Mouse (Mus musculus) C3H10T1/2 (cell line): ENCODE results near the gene Dhx33. TPM values are rescaled to one million over a fixed set of nuclear protein-coding genes. Genes with fewer than 3 reads are reported as not detected.

Experiments
- polyA plus RNA-seq, 2 experiments: library from polyadenylated mRNA; unstranded; fragments of >200 nt; fragmentation: generic; extraction: Trizol; gene quantifications; one replicate each; pipeline ENCODE4 v1.2.1; 2012; ENCODE audit warnings: missing spikeins in 2 of 2

Dhx33 gene
- polyA plus RNA-seq = 1 to 10 TPM; 1.3 to 8.3 TPM

DNA sequence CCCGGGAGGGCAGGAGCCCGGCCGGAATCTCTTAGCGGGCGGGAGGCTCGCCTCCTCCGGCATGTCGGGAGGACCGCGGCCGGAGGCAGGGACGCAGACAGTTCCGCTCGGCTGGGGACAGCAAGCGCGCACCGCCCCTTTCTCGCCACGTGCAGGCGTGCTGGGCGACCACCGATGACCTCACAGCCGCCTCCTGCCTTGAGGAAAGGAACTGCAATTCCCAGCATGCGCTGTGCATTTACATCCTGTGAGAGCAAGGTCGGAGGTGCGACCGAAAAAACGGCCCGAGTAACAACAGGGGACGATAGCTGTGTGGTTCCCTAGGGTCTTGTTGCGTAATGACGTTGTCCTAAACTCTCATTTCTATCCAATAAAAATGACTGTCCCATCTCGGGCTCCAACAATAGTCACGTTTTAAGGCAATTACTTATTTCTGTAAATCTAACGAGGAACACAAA, at the start of gene Dhx33:
Gene Dhx33 (minus strand): TSS at position 122 of the 458 bp plus-strand sequence.

DNA sequence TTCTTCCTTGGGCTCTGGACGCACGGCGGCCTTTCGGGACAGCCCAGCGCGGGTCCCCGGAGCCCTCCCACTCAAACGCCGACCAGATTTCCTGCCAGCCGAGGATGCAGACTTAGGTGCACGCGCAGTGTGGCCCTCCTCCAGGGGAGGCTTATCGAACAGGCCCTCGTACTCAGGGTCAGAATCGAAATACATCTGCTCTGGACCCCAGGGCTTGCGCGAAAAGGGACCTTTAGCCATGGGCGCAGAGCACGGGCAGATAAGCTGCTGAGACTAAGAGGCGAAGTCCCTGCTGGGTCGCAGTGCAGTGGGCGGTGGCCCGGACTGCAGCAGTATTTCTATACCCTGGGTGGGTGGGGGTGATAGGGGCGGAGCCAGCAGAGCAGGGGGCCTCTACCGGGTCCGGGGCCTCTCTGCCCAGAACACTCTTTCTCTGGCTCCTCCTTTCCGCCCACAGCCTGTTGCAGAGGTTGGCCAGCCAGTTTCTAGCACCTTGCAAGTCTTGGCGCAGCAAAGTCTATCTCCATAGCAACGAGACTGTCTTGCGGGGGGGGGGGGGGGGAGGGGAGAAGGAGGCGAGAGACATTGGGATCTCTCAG, 29.0 kb upstream of the Dhx33 start, which contains the start of gene 6330403K07Rik:
Gene 6330403K07Rik (minus strand): TSS at position 351 of the 599 bp plus-strand sequence.

GRCm38 (mm10) chr11:71019201-71020068, 15.2 kb upstream of the Dhx33 start, which contains the start of the genes Mis12 and Derl2:
Gene Mis12 (plus strand): TSS chr11:71019611.
Gene Derl2 (minus strand): TSS chr11:71019841.

DNA sequence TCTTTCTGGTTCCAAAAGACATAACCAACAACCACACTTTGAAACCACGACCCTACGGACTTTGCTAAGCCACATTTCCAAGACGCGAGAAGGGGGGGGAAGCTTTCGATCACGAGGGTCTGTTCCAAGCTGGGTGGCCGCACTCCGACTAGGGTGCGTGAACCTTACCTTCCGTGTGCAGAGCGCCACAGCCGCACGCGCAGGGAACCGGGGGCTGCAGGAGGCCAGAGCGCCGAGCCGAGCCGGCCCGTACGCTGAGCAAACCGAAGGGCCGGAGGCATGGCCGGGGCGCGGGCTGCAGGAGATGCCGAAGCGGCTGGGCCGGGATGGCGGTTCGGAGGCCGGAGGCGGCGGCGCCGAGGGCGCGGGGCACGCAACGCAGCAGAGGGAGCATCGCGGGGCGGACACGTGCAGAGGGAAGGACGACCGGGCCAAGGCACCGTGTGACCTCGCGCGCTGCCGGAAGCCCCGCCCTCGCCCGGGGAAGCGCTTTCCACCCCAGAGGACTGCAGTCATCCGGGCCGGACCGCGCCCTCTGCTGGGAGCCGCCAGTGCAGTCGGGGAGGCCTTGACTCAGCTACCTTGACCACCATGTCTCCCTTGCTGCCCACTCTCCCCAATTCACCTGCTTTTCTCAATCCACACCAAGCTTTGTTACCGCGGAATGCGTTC, 21.5 kb downstream of the Dhx33 start, which contains the start of gene C1qbp:
Gene C1qbp (minus strand): TSS at position 470 of the 672 bp plus-strand sequence.

DNA sequence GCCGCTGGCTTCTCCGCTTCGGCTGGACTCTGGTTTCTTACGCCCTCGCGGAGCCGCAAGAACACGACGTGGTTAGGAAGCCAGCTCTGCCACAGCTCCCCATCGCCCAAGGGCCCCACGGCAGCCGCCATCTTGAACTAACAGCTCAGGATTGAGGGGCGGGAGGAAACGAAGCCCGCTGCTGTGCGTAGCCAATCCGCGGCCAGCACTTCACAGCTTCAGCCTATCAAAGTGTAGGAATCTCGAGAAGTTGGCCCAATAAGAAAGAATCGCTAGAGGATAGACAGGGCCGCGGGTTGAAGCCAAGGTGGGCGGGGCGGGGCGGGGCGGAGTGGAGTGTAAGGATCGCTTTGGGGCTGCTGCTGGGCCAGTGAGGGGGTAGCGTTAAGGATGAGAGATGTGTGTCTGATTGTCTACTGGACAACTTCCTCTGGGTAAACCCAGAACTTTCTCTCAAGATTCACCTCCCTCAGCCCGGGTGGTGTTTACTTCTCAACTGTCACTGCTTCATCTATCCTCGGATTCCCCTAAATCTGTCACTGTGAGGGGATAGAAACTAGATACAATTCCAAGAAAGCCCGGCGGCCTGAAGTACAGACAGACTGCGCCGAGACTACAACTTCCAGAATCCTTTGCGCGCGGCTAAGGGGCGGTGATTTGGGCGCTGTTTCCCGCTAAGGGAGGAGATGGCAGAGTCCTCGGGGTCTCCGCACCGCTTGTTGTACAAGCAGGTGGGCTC, 34.2 kb downstream of the Dhx33 start, which contains the start of the genes Nup88 and Rpain:
Gene Nup88 (minus strand): TSS at position 153 of the 739 bp plus-strand sequence.
Gene Rpain (plus strand): TSS at position 393 of the 739 bp plus-strand sequence.

Other genes starting within 250 kb of the Dhx33 start
- gene Zfp3, start 240.2 kb downstream of the Dhx33 start, polyA plus RNA-seq = 1 to 10 TPM in 1 of 2 experiments, under 1 TPM in 1; 0.25 to 1.1 TPM
- gene Scimp, start 191.9 kb downstream of the Dhx33 start, polyA plus RNA-seq = not detected
- 1 to 10 TPM; 2.9 to 8.3 TPM for gene Rabep1, start 159.7 kb downstream of the Dhx33 start, polyA plus RNA-seq
- gene Nup88, start 34.5 kb downstream of the Dhx33 start, polyA plus RNA-seq = 10 to 100 TPM in 1 of 2 experiments, 1 to 10 TPM in 1; 8.3 to 32.1 TPM
- 10 to 100 TPM; 41.2 to 43.5 TPM for gene Rpain, start 34.2 kb downstream of the Dhx33 start, polyA plus RNA-seq
- gene C1qbp, start 21.4 kb downstream of the Dhx33 start, polyA plus RNA-seq = 100 to 1,000 TPM; 122 to 344 TPM
- gene Mis12, start 15.2 kb upstream of the Dhx33 start, polyA plus RNA-seq = 10 to 100 TPM in 1 of 2 experiments, 1 to 10 TPM in 1; 1.2 to 11.2 TPM
- gene Derl2, start 15.4 kb upstream of the Dhx33 start, polyA plus RNA-seq = 10 to 100 TPM; 41.0 to 45.9 TPM
- under 1 TPM in 1 of 2 experiments, not detected in 1; 0.07 TPM for gene 6330403K07Rik, start 29.1 kb upstream of the Dhx33 start, polyA plus RNA-seq
- gene Nlrp1a, start 140.3 kb upstream of the Dhx33 start, polyA plus RNA-seq = under 1 TPM in 1 of 2 experiments, not detected in 1; 0.01 TPM
- gene Nlrp1b, start 226.3 kb upstream of the Dhx33 start, polyA plus RNA-seq = under 1 TPM in 1 of 2 experiments, not detected in 1; 0.01 TPM